Mouse (Mus musculus) CH12.LX (cell line): ENCODE data around the gene Polr2i. TPM values are rescaled to one million over a fixed set of nuclear protein-coding genes. Genes with fewer than 3 reads are reported as not detected.

Experiments
- DNase-seq: peaks from one replicate; pipeline ENCODE4 v3.0.0-alpha.2; 2013; ENCODE audit errors: extremely low read depth
- H3K27ac ChIP-seq: 2 replicates; pipeline ENCODE4 v1.5.1; 2012; ENCODE audit warnings: low read depth, mild to moderate bottlenecking, control low read depth, moderate library complexity; ENCODE audit not compliant: insufficient read depth
- H3K27me3 ChIP-seq: replicated peaks from 2 replicates; pipeline ENCODE3; 2012; ENCODE audit warnings: inconsistent platforms
- H3K36me3 ChIP-seq, 2 experiments: replicated peaks in 1 of 2; 2 replicates each; pipeline versions ENCODE3 to v1.6.1; 2012; ENCODE audit warnings: inconsistent platforms in 1 of 2, low read length in 1 of 2, mild to moderate bottlenecking in 1 of 2, mixed read lengths in 1 of 2, moderate library complexity in 1 of 2; ENCODE audit not compliant: control insufficient read depth in 1 of 2, insufficient read depth in 1 of 2
- H3K4me1 ChIP-seq, 2 experiments: 2 replicates each; pipeline ENCODE4 v1.6.1; 2012; ENCODE audit warnings: inconsistent platforms in 1 of 2, moderate library complexity in 1 of 2; ENCODE audit not compliant: insufficient read depth in 2 of 2, control insufficient read depth in 1 of 2
- H3K4me2 ChIP-seq: 2 replicates; pipeline ENCODE4 v1.6.1; 2012; ENCODE audit warnings: low read depth, mild to moderate bottlenecking, control low read depth; ENCODE audit not compliant: poor library complexity, insufficient read depth, severe bottlenecking
- H3K4me3 ChIP-seq, 3 experiments: fragments of 150-350 bp in 1 of 3; sonication (generic) in 1 of 3; replicated peaks in 1 of 3; 2 replicates each; pipeline versions ENCODE3 to v1.5.1; 2011 to 2012; ENCODE audit warnings: low read depth in 2 of 3, low read length in 2 of 3, mild to moderate bottlenecking in 2 of 3, moderate library complexity in 2 of 3, control low read depth in 1 of 3, improper control_type of control experiment in 1 of 3, inconsistent platforms in 1 of 3, mixed read lengths in 1 of 3; ENCODE audit not compliant: poor library complexity in 1 of 3
- H3K79me2 ChIP-seq: replicated peaks from 2 replicates; pipeline ENCODE4 v1.6.1; 2012; ENCODE audit warnings: mild to moderate bottlenecking, moderate library complexity; ENCODE audit not compliant: control insufficient read depth, poor library complexity, insufficient read depth, severe bottlenecking; ENCODE audit errors: extremely low read depth
- H3K9ac ChIP-seq: 2 replicates; pipeline ENCODE4 v1.6.1; 2012; ENCODE audit warnings: low read depth, mild to moderate bottlenecking, control low read depth, moderate library complexity; ENCODE audit not compliant: insufficient read depth
- H3K9me3 ChIP-seq: replicated peaks from 2 replicates; pipeline ENCODE3; 2012; ENCODE audit warnings: low read length, inconsistent platforms, mixed read lengths
- BHLHE40 ChIP-seq: IDR thresholded peaks from 2 replicates; pipeline ENCODE4 v1.6.1; 2011; ENCODE audit warnings: mild to moderate bottlenecking, low read depth, low read length, improper control_type of control experiment
- CHD2 ChIP-seq: IDR thresholded peaks from 2 replicates; pipeline ENCODE4 v1.6.1; 2011; ENCODE audit warnings: low read length, improper control_type of control experiment
- E2F4 ChIP-seq: IDR thresholded peaks from 2 replicates; pipeline ENCODE4 v1.6.1; 2011; ENCODE audit warnings: low read depth, low read length, improper control_type of control experiment; ENCODE audit not compliant: insufficient replicate concordance
- ELF1 ChIP-seq: IDR thresholded peaks from 2 replicates; pipeline ENCODE4 v1.6.1; 2014; ENCODE audit warnings: low read depth, mild to moderate bottlenecking, inconsistent platforms, low read length, improper control_type of control experiment
- HCFC1 ChIP-seq: IDR thresholded peaks from 2 replicates; pipeline ENCODE4 v1.6.1; 2012; ENCODE audit warnings: low read depth, mild to moderate bottlenecking, inconsistent platforms, low read length, improper control_type of control experiment
- IRF4 ChIP-seq: IDR thresholded peaks from 2 replicates; pipeline ENCODE4 v1.6.1; 2014; ENCODE audit warnings: low read depth, mild to moderate bottlenecking, inconsistent platforms, low read length, improper control_type of control experiment
- JUND ChIP-seq: conservative IDR thresholded peaks from 2 replicates; pipeline ENCODE4 v1.6.1; 2011; ENCODE audit warnings: low read depth, low read length, improper control_type of control experiment
- MAZ ChIP-seq: IDR thresholded peaks from 2 replicates; pipeline ENCODE4 v1.6.1; 2012; ENCODE audit warnings: low read depth, mild to moderate bottlenecking, inconsistent platforms, low read length, improper control_type of control experiment, moderate library complexity
- MXI1 ChIP-seq: IDR thresholded peaks from 2 replicates; pipeline ENCODE4 v1.6.1; 2011; ENCODE audit warnings: mild to moderate bottlenecking, low read depth, low read length, improper control_type of control experiment
- MYC ChIP-seq: IDR thresholded peaks from 2 replicates; pipeline ENCODE4 v1.6.1; 2011; ENCODE audit warnings: low read depth, mild to moderate bottlenecking, improper control_type of control experiment, low read length
- NELFE ChIP-seq: IDR thresholded peaks from 2 replicates; pipeline ENCODE4 v1.6.1; 2011; ENCODE audit warnings: low read depth, low read length, improper control_type of control experiment
- NRF1 ChIP-seq: IDR thresholded peaks from 2 replicates; pipeline ENCODE4 v1.6.1; 2014; ENCODE audit warnings: low read depth, mild to moderate bottlenecking, inconsistent platforms, low read length, improper control_type of control experiment, moderate library complexity
- POLR2A ChIP-seq: IDR thresholded peaks from 2 replicates; pipeline ENCODE4 v1.6.1; 2011; ENCODE audit warnings: low read depth, mild to moderate bottlenecking, improper control_type of control experiment, low read length
- POLR2AphosphoS2 ChIP-seq: IDR thresholded peaks from 2 replicates; pipeline ENCODE4 v1.6.1; 2011; ENCODE audit warnings: low read depth, low read length, improper control_type of control experiment
- SIN3A ChIP-seq: IDR thresholded peaks from 2 replicates; pipeline ENCODE4 v1.6.1; 2012; ENCODE audit warnings: low read length, improper control_type of control experiment, inconsistent platforms
- USF1 ChIP-seq: IDR thresholded peaks from 2 replicates; pipeline ENCODE4 v1.6.1; 2014; ENCODE audit warnings: low read depth, mild to moderate bottlenecking, inconsistent platforms, low read length, improper control_type of control experiment
- ZC3H11A ChIP-seq: IDR thresholded peaks from 2 replicates; pipeline ENCODE4 v1.6.1; 2012; ENCODE audit warnings: low read depth, mild to moderate bottlenecking, inconsistent platforms, low read length, improper control_type of control experiment
- ZMIZ1 ChIP-seq: IDR thresholded peaks from 2 replicates; pipeline ENCODE4 v1.6.1; 2012; ENCODE audit warnings: low read depth, mild to moderate bottlenecking, inconsistent platforms, low read length, improper control_type of control experiment
- dilution Hi-C: fragments of 300-500 bp; cut with MboI; formaldehyde crosslinking; loops from 2 replicates; pipeline ENCODE4 v1.14.3; 2020; ENCODE audit warnings: low sequenced_read_pairs; ENCODE audit not compliant: extremely low pct_unique_long_range_greater_than_20kb, extremely low pct_ligation_motif_present
- in situ Hi-C: fragments of 300-500 bp; cut with MboI; formaldehyde crosslinking; loops from 3 replicates; pipeline ENCODE4 v1.14.3; 2019; ENCODE audit warnings: low sequenced_read_pairs, low pct_ligation_motif_present, low pct_unique_long_range_greater_than_20kb, mixed read lengths
- polyA plus RNA-seq: library from polyadenylated mRNA; unstranded; fragments of >175 nt; gene quantifications from 2 replicates; pipeline ENCODE4 v1.2.1, GENCODE M21; 2012; ENCODE audit warnings: low read depth; ENCODE audit not compliant: insufficient read length
- total RNA-seq, 2 experiments: library from RNA; depleted of rRNA; stranded (reverse); fragments of 300-350 nt in 1 of 2; fragments of >200 nt in 1 of 2; gene quantifications; 2 replicates each; pipeline ENCODE4 v1.2.3; 2012 to 2014

Polr2i gene
- total and polyA plus RNA-seq, 3 experiments: 62.9 to 83.6 (median 75.4) TPM

DNA sequence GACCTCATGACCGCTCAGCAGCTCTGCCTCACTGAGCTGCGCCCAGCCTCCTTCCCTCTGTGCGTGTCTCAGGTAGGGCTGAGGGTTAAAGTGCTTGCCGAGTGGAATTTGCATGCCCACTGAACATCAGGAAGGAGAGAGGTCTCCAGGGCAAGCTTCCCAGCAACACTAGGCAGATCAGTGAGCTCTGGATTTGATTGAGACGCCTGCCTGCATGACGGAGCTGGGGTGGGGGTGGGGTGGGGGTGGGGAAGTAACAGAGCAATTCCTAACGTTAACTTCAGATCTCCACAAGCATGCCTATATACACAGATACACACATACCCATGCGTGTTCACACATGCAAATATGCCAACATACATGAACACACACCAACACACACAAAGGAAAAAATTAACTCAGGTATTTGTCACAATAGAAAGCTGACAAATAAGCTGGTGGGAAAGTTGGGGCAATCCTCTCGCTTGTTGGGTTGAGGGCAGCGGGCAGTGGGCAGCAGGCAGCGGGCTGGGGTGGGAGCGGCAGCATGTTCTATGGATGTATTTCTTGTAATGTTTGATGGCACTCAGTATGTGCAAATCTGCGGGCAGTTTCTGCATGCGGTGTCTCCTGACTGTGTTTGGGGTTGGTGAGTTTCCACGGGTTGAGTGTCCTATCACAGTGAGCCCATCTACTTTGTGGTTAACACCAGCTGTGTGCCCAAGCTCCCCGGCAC is 12.3 kb upstream of the Polr2i start:
- Histone ChIP-seq H3K4me3 (peak overlapping the region; percentile 35 to 54 (median 52)), H3K27ac (0 out of 2 replicates have a peak overlapping the region, but pooled peaks have one; percentile 2), H3K9me3 (peaks cover 2% of the 10 kb centered on the region), H3K79me2 (no peaks in the 10 kb centered on the region), H3K4me1 (peaks cover 14 to 19% of the 10 kb centered on the region in 2 experiments), H3K36me3 (peaks cover 9 to 16% of the 10 kb centered on the region in 2 experiments), H3K9ac (peak overlapping the region; percentile 67), H3K27me3 (no peaks in the 10 kb centered on the region), H3K4me2 (peak overlapping the region; percentile 99)
- TF ChIP-seq NELFE (no peak), BHLHE40 (peak; percentile 39; the same call in 1 of the 2 replicates), POLR2A (peak; percentile 55), USF1 (no peak), ELF1 (peak; percentile 62), MXI1 (no peak), HCFC1 (peak; percentile 61), NRF1 (peak; percentile 24; the same call in 1 of the 2 replicates), CHD2 (peak; percentile 67), MAZ (0 out of 2 replicates have a peak, but pooled peaks have one; percentile 38)
- in situ Hi-C loops (loop anchor here (5.0 kb wide), 1 partner anchor 37 kb away; the partner anchor contains the start of gene Cox7a1), dilution Hi-C loops (no loop called here)
- peak; percentile 53 for DNase-seq

GRCm38 (mm10) chr7:30220008-30220356 is 11.8 kb upstream of the Polr2i start:
- Histone ChIP-seq H3K36me3 (peaks cover 11 to 20% of the 10 kb centered on the region in 2 experiments), H3K4me1 (peaks cover 14 to 19% of the 10 kb centered on the region in 2 experiments), H3K4me3 (peak overlapping the region in 2 of 3 experiments; percentile 52 to 54), H3K9me3 (peaks cover 2% of the 10 kb centered on the region), H3K27me3 (no peaks in the 10 kb centered on the region), H3K9ac (peak overlapping the region; percentile 67), H3K27ac (no peak overlapping the region), H3K79me2 (no peaks in the 10 kb centered on the region), H3K4me2 (peak overlapping the region; percentile 99)
- DNase-seq: no peak
- TF ChIP-seq E2F4 (no peak), POLR2AphosphoS2 (no peak), JUND (no peak), POLR2A (no peak), ZMIZ1 (no peak), IRF4 (no peak), HCFC1 (no peak), ZC3H11A (no peak), SIN3A (no peak), MYC (no peak)
- dilution Hi-C loops (no loop called here), in situ Hi-C loops (no loop called here)
